Mouse (Mus musculus) CH12.LX (cell line): ENCODE data around the gene Alkbh6. TPM values are rescaled to one million over a fixed set of nuclear protein-coding genes. Genes with fewer than 3 reads are reported as not detected.

Experiments
- DNase-seq: peaks from one replicate; pipeline ENCODE4 v3.0.0-alpha.2; 2013; ENCODE audit errors: extremely low read depth
- H3K27ac ChIP-seq: 2 replicates; pipeline ENCODE4 v1.5.1; 2012; ENCODE audit warnings: low read depth, mild to moderate bottlenecking, control low read depth, moderate library complexity; ENCODE audit not compliant: insufficient read depth
- H3K27me3 ChIP-seq: replicated peaks from 2 replicates; pipeline ENCODE3; 2012; ENCODE audit warnings: inconsistent platforms
- H3K36me3 ChIP-seq, 2 experiments: replicated peaks in 1 of 2; 2 replicates each; pipeline versions ENCODE3 to v1.6.1; 2012; ENCODE audit warnings: inconsistent platforms in 1 of 2, low read length in 1 of 2, mild to moderate bottlenecking in 1 of 2, mixed read lengths in 1 of 2, moderate library complexity in 1 of 2; ENCODE audit not compliant: control insufficient read depth in 1 of 2, insufficient read depth in 1 of 2
- H3K4me1 ChIP-seq, 2 experiments: 2 replicates each; pipeline ENCODE4 v1.6.1; 2012; ENCODE audit warnings: inconsistent platforms in 1 of 2, moderate library complexity in 1 of 2; ENCODE audit not compliant: insufficient read depth in 2 of 2, control insufficient read depth in 1 of 2
- H3K4me2 ChIP-seq: 2 replicates; pipeline ENCODE4 v1.6.1; 2012; ENCODE audit warnings: low read depth, mild to moderate bottlenecking, control low read depth; ENCODE audit not compliant: poor library complexity, insufficient read depth, severe bottlenecking
- H3K4me3 ChIP-seq, 3 experiments: fragments of 150-350 bp in 1 of 3; sonication (generic) in 1 of 3; replicated peaks in 1 of 3; 2 replicates each; pipeline versions ENCODE3 to v1.5.1; 2011 to 2012; ENCODE audit warnings: low read depth in 2 of 3, low read length in 2 of 3, mild to moderate bottlenecking in 2 of 3, moderate library complexity in 2 of 3, control low read depth in 1 of 3, improper control_type of control experiment in 1 of 3, inconsistent platforms in 1 of 3, mixed read lengths in 1 of 3; ENCODE audit not compliant: poor library complexity in 1 of 3
- H3K79me2 ChIP-seq: replicated peaks from 2 replicates; pipeline ENCODE4 v1.6.1; 2012; ENCODE audit warnings: mild to moderate bottlenecking, moderate library complexity; ENCODE audit not compliant: control insufficient read depth, poor library complexity, insufficient read depth, severe bottlenecking; ENCODE audit errors: extremely low read depth
- H3K9ac ChIP-seq: 2 replicates; pipeline ENCODE4 v1.6.1; 2012; ENCODE audit warnings: low read depth, mild to moderate bottlenecking, control low read depth, moderate library complexity; ENCODE audit not compliant: insufficient read depth
- H3K9me3 ChIP-seq: replicated peaks from 2 replicates; pipeline ENCODE3; 2012; ENCODE audit warnings: low read length, inconsistent platforms, mixed read lengths
- BHLHE40 ChIP-seq: IDR thresholded peaks from 2 replicates; pipeline ENCODE4 v1.6.1; 2011; ENCODE audit warnings: mild to moderate bottlenecking, low read depth, low read length, improper control_type of control experiment
- CHD2 ChIP-seq: IDR thresholded peaks from 2 replicates; pipeline ENCODE4 v1.6.1; 2011; ENCODE audit warnings: low read length, improper control_type of control experiment
- CTCF ChIP-seq, 2 experiments: IDR thresholded peaks in 1 of 2; conservative IDR thresholded peaks in 1 of 2; 2 replicates each; pipeline ENCODE4 v1.5.1; 2011 to 2012; ENCODE audit warnings: low read depth in 2 of 2, low read length in 2 of 2, improper control_type of control experiment in 1 of 2, inconsistent platforms in 1 of 2, mild to moderate bottlenecking in 1 of 2, moderate library complexity in 1 of 2
- ELF1 ChIP-seq: IDR thresholded peaks from 2 replicates; pipeline ENCODE4 v1.6.1; 2014; ENCODE audit warnings: low read depth, mild to moderate bottlenecking, inconsistent platforms, low read length, improper control_type of control experiment
- GABPA ChIP-seq: IDR thresholded peaks from 2 replicates; pipeline ENCODE4 v1.6.1; 2012; ENCODE audit warnings: low read depth, low read length, improper control_type of control experiment, inconsistent platforms; ENCODE audit not compliant: insufficient replicate concordance
- KAT2A ChIP-seq: IDR thresholded peaks from 2 replicates; pipeline ENCODE4 v1.6.1; 2012; ENCODE audit warnings: low read length, improper control_type of control experiment, inconsistent platforms; ENCODE audit not compliant: insufficient replicate concordance
- MAFK ChIP-seq: IDR thresholded peaks from 2 replicates; pipeline ENCODE4 v1.6.1; 2011; ENCODE audit warnings: low read length, improper control_type of control experiment; ENCODE audit not compliant: insufficient replicate concordance
- MEF2A ChIP-seq: IDR thresholded peaks from 2 replicates; pipeline ENCODE4 v1.6.1; 2014; ENCODE audit warnings: low read depth, mild to moderate bottlenecking, inconsistent platforms, low read length, improper control_type of control experiment, borderline replicate concordance
- MXI1 ChIP-seq: IDR thresholded peaks from 2 replicates; pipeline ENCODE4 v1.6.1; 2011; ENCODE audit warnings: mild to moderate bottlenecking, low read depth, low read length, improper control_type of control experiment
- MYC ChIP-seq: IDR thresholded peaks from 2 replicates; pipeline ENCODE4 v1.6.1; 2011; ENCODE audit warnings: low read depth, mild to moderate bottlenecking, improper control_type of control experiment, low read length
- RCOR1 ChIP-seq: conservative IDR thresholded peaks from 2 replicates; pipeline ENCODE4 v1.6.1; 2012; ENCODE audit warnings: low read depth, mild to moderate bottlenecking, inconsistent platforms, low read length, improper control_type of control experiment
- SIN3A ChIP-seq: IDR thresholded peaks from 2 replicates; pipeline ENCODE4 v1.6.1; 2012; ENCODE audit warnings: low read length, improper control_type of control experiment, inconsistent platforms
- TBP ChIP-seq: conservative IDR thresholded peaks from 2 replicates; pipeline ENCODE4 v1.6.1; 2011; ENCODE audit warnings: low read depth, low read length, improper control_type of control experiment
- TCF12 ChIP-seq: IDR thresholded peaks from 2 replicates; pipeline ENCODE4 v1.6.1; 2014; ENCODE audit warnings: low read depth, mild to moderate bottlenecking, inconsistent platforms, low read length, improper control_type of control experiment
- UBTF ChIP-seq: IDR thresholded peaks from 2 replicates; pipeline ENCODE4 v1.6.1; 2012; ENCODE audit warnings: low read depth, mild to moderate bottlenecking, inconsistent platforms, low read length, improper control_type of control experiment, moderate library complexity
- ZNF384 ChIP-seq: IDR thresholded peaks from 2 replicates; pipeline ENCODE4 v1.6.1; 2012; ENCODE audit warnings: low read depth, low read length, improper control_type of control experiment, inconsistent platforms
- dilution Hi-C: fragments of 300-500 bp; cut with MboI; formaldehyde crosslinking; loops from 2 replicates; pipeline ENCODE4 v1.14.3; 2020; ENCODE audit warnings: low sequenced_read_pairs; ENCODE audit not compliant: extremely low pct_unique_long_range_greater_than_20kb, extremely low pct_ligation_motif_present
- in situ Hi-C: fragments of 300-500 bp; cut with MboI; formaldehyde crosslinking; loops from 3 replicates; pipeline ENCODE4 v1.14.3; 2019; ENCODE audit warnings: low sequenced_read_pairs, low pct_ligation_motif_present, low pct_unique_long_range_greater_than_20kb, mixed read lengths
- polyA plus RNA-seq: library from polyadenylated mRNA; unstranded; fragments of >175 nt; gene quantifications from 2 replicates; pipeline ENCODE4 v1.2.1, GENCODE M21; 2012; ENCODE audit warnings: low read depth; ENCODE audit not compliant: insufficient read length
- total RNA-seq, 2 experiments: library from RNA; depleted of rRNA; stranded (reverse); fragments of 300-350 nt in 1 of 2; fragments of >200 nt in 1 of 2; gene quantifications; 2 replicates each; pipeline ENCODE4 v1.2.3; 2012 to 2014

Alkbh6 gene
- total and polyA plus RNA-seq, 3 experiments, result 25.2 to 35.7 (median 28.8) TPM

- dilution Hi-C loops, result no loop called here
- H3K79me2 ChIP-seq, result no peaks in the 10 kb centered on the region
- peaks cover 8% of the 10 kb centered on the region for H3K27me3 ChIP-seq
- peak overlapping the region; percentile 71 for H3K27ac ChIP-seq
- peaks cover 11% of the 10 kb centered on the region for H3K9me3 ChIP-seq
- TF ChIP-seq MXI1, result no peak; the same call in 1 of the 2 replicates
- TF ChIP-seq ZNF384, result no peak
- TF ChIP-seq MEF2A, result no peak
- no peak for TF ChIP-seq CHD2
- no peak for TF ChIP-seq KAT2A
- no peak for TF ChIP-seq BHLHE40
- TF ChIP-seq CTCF (conservative IDR thresholded peaks at IDR 0.05 in 1 of 2, IDR thresholded peaks at IDR 0.05 in 1 of 2; ENCODE audit: low read depth in 2 of 2, low read length in 2 of 2), result no peak
- TF ChIP-seq RCOR1, result 0 out of 2 replicates have a peak, but pooled peaks have one; percentile 24
- no peak for TF ChIP-seq UBTF
- 0 out of 2 replicates have a peak, but pooled peaks have one; percentile 52 for TF ChIP-seq ELF1
- peak; percentile 61; the same call in 1 of the 2 replicates for TF ChIP-seq TBP
- TF ChIP-seq MAFK, result no peak
- no peak for TF ChIP-seq SIN3A
- H3K4me3 ChIP-seq, result peak overlapping the region; percentile 62 to 91 (median 64)
- in situ Hi-C loops, result no loop called here
- DNase-seq, result peak; percentile 65
- peak overlapping the region; percentile 83 for H3K4me2 ChIP-seq
- H3K9ac ChIP-seq, result peak overlapping the region; percentile 89
- peaks cover 0 to 30% of the 10 kb centered on the region in 2 experiments for H3K36me3 ChIP-seq
- H3K4me1 ChIP-seq, result peaks cover 13 to 40% of the 10 kb centered on the region in 2 experiments
These were observed 14.3 kb downstream of the Alkbh6 start for GRCm38 (mm10) chr7:30322865-30323264.

GRCm38 (mm10) chr7:30323795-30324194 is 15.3 kb downstream of the Alkbh6 start, which contains the start of gene Sdhaf1:
Gene Sdhaf1, minus strand, starts transcription at chr7:30323895.
- no peak for DNase-seq
- peaks cover 13 to 40% of the 10 kb centered on the region in 2 experiments for H3K4me1 ChIP-seq
- H3K79me2 ChIP-seq, result no peaks in the 10 kb centered on the region
- dilution Hi-C loops, result no loop called here
- peak within 1 kb of the TSS; percentile 83 for H3K4me2 ChIP-seq
- peaks cover 16% of the 10 kb centered on the region for H3K27me3 ChIP-seq
- peaks cover 0 to 21% of the 10 kb centered on the region in 2 experiments for H3K36me3 ChIP-seq
- H3K9me3 ChIP-seq, result peaks cover 12% of the 10 kb centered on the region
- H3K27ac ChIP-seq, result peak within 1 kb of the TSS; percentile 71
- H3K9ac ChIP-seq, result peak within 1 kb of the TSS; percentile 89
- TF ChIP-seq ELF1 (no peak), MYC (no peak), MXI1 (no peak), TCF12 (no peak), GABPA (no peak), KAT2A (no peak)
- in situ Hi-C loops, result no loop called here
- H3K4me3 ChIP-seq, result peak within 1 kb of the TSS; percentile 62 to 91 (median 64)
